Mouse (Mus musculus): ENCODE results near the gene Rsph10b. TPM values are rescaled to one million over a fixed set of nuclear protein-coding genes. Genes with fewer than 3 reads are reported as not detected.

Gene Rsph10b
- polyA plus RNA-seq, 1 experiment from 2014 or later, result 0.14 TPM

- in situ Hi-C loops (cut with MboI; ENCODE audit: low pct_unique_long_range_greater_than_20kb), result no loop called here
- ATAC-seq, result no peak
- POLR2A ChIA-PET, result interaction anchor here (0.6 to 1.3 kb wide), 2 partner anchors 18 to 772 kb away, joined by 3 read pairs; no protein-coding TSS in a partner anchor
- H3K27me3 ChIP-seq, result no peaks in the 10 kb centered on the region
- no peak for DNase-seq (ENCODE audit: low read depth, low spot score)
- CTCF ChIA-PET, result interaction anchor here (1.2 to 1.4 kb wide), 2 partner anchors 16 to 25 kb away, joined by 3 read pairs; no protein-coding TSS in a partner anchor
- no peak for TF ChIP-seq CTCF (IDR thresholded peaks at IDR 0.05)
Observed at GRCm38 (mm10) chr5:144015845-144016244, 83.0 kb downstream of the Rsph10b start.

DNA sequence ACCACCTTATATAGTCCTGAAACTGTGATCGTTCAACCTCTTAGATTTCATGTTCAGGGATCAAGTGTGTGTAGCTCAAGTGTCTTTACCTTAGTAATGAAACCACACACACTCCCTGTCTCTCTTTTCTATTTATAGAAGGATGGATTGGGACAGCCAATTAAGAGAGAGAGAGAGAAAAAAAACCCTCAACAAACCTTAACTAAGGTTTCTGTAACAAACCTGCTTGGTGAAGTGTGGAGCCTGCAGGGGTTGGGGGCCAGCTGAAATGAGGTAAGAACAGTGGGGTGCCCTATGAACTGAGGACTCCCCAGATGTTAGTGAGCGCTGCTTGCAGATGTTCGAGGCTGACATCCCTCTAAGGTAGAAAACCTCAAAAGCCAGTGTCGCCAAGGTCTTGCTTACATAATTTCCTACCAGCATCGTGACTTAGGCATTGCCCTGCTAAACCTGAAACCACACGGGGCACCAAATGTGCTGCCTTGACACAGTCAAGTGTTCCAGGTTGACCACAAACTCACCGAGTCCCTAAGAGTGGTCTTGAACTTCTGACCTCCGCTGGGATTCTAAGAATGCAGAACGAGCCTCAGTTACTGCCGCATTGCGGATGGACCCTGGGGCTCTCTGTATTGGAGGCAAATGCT is 93.9 kb downstream of the Rsph10b start, which contains the start of gene Ocm:
TSS of gene Ocm (minus strand) at position 51 of the 644 bp plus-strand sequence.
- H3K27me3 ChIP-seq, result peaks cover 7% of the 10 kb centered on the region
- DNase-seq (ENCODE audit: low read depth, low spot score) (no peak), ATAC-seq (no peak)
- no peak for TF ChIP-seq CTCF (IDR thresholded peaks at IDR 0.05)
- in situ Hi-C loops (cut with MboI; ENCODE audit: low pct_unique_long_range_greater_than_20kb), result no loop called here
- CTCF ChIA-PET, result interaction anchor here (1.3 kb wide), 1 partner anchor 14 kb away, joined by 3 read pairs; no protein-coding TSS in a partner anchor
- POLR2A ChIA-PET, result no interaction called here

DNA sequence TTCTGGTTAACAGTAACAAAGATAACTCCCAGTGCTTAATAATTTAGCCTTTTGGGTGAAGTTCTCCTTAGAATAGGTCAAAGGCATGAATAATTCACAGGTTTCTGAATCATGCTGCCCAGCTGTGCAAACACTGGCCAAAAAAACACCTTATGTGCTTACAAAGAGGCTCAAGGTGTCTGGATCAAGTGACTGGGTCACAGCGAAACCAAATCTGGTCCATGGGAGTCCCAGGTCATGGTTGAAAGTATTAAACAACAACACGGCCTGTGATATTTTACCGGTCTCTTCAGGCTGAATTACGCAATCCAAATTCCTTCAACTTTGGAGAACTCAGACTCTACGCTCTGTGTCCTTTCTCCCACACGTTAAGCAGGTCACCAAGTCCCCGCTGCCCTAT is 99.7 kb downstream of the Rsph10b start:
- no peaks in the 10 kb centered on the region for H3K27me3 ChIP-seq
- in situ Hi-C loops (cut with MboI; ENCODE audit: low pct_unique_long_range_greater_than_20kb), result no loop called here
- ATAC-seq, result no peak
- POLR2A ChIA-PET, result no interaction called here
- CTCF ChIA-PET, result no interaction called here
- DNase-seq (ENCODE audit: low read depth, low spot score), result no peak
- no peak for TF ChIP-seq CTCF (IDR thresholded peaks at IDR 0.05)

DNA sequence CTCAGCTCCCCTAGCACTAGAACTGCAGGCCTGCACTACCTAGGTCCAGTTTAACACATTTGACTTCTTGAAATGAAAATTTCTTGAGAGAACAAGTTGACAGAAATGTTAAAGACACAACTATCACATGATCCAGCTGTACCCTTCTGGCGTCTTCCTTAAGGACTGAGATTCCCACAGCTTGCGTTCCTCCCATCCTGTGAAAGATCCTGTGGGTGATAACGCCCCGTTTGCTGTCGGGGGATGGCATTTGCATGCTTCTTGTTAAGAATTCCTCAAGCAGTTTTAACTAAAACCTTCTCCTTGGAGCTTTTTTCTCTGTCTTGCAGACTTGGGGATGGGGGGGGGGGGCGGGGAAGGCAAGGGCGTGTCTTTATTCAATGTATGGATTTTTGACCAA is 101.7 kb downstream of the Rsph10b start:
- ChIA-PET CTCF (interaction anchor here (1.4 kb wide), 1 partner anchor 118 kb away, joined by 4 read pairs; no protein-coding TSS in a partner anchor), POLR2A (no interaction called here)
- in situ Hi-C loops (cut with MboI; ENCODE audit: low pct_unique_long_range_greater_than_20kb), result no loop called here
- H3K27me3 ChIP-seq, result no peaks in the 10 kb centered on the region
- ATAC-seq (no peak), DNase-seq (ENCODE audit: low read depth, low spot score) (no peak)
- TF ChIP-seq CTCF (IDR thresholded peaks at IDR 0.05), result no peak

Other genes starting within 250 kb of the Rsph10b start
- gene Usp42, start 200.8 kb upstream of the Rsph10b start, polyA plus RNA-seq (2021), result 16.8 TPM
- 41.1 TPM for gene Eif2ak1, start 115.2 kb upstream of the Rsph10b start, polyA plus RNA-seq (2021)
- 0.85 TPM for gene Ankrd61, start 35.4 kb upstream of the Rsph10b start, polyA plus RNA-seq (2021)
- gene Aimp2, start 23.2 kb upstream of the Rsph10b start, polyA plus RNA-seq (2021), result 53.8 TPM
- gene Pms2, start 23.1 kb upstream of the Rsph10b start, polyA plus RNA-seq (2021), result 13.1 TPM
- gene Gm42421, start 4.9 kb upstream of the Rsph10b start, polyA plus RNA-seq (2021), result 0.47 TPM
- 103 TPM for gene Ccz1, start 81.8 kb downstream of the Rsph10b start, polyA plus RNA-seq (2021)
- not detected for gene Ocm, start 93.6 kb downstream of the Rsph10b start, polyA plus RNA-seq (2021)
- gene Lmtk2, start 167.4 kb downstream of the Rsph10b start, polyA plus RNA-seq (2021), result 19.7 TPM